Mouse (Mus musculus) Patski (cell line): Measurements from ENCODE around the gene Marcksl1. TPM values are rescaled to one million over a fixed set of nuclear protein-coding genes. Genes with fewer than 3 reads are reported as not detected.

ENCODE experiments used
- ATAC-seq: fragments of 100-300 bp; one replicate; pipeline ENCODE4 v1.8.0; 2021
- CTCF ChIA-PET: fragments of 350-600 bp; sonication (Branson Sonifier 250); formaldehyde crosslinking; loops from one replicate; lab custom pipeline; 2022; ENCODE audit warnings: inconsistent platforms; lab: Charles Lee
- POLR2A ChIA-PET: fragments of 350-600 bp; sonication (Branson Sonifier 250); formaldehyde crosslinking; loops from one replicate; lab custom pipeline; 2022; ENCODE audit warnings: antibody characterized with exemption, inconsistent platforms; lab: Charles Lee
- DNase-seq: peaks from one replicate; pipeline ENCODE4 v3.0.0-alpha.2; 2011; ENCODE audit warnings: low read depth, low spot score
- H3K27me3 ChIP-seq: fragments of 371-371 bp; one replicate; pipeline ENCODE4 v1.5.1; 2021
- CTCF ChIP-seq: fragments of 100-300 bp; IDR thresholded peaks from one replicate; pipeline ENCODE4 v1.5.1; 2021
- in situ Hi-C: fragments of 300-500 bp; cut with MboI; formaldehyde crosslinking; loops from 3 replicates; pipeline ENCODE4 v1.11.1; 2018; ENCODE audit warnings: low pct_unique_long_range_greater_than_20kb, mixed read lengths
- polyA plus RNA-seq: library from polyadenylated mRNA; unstranded; gene quantifications from one replicate; pipeline ENCODE4 v1.2.3, GENCODE M21; 2021

The Marcksl1 gene
- polyA plus RNA-seq, 1 experiment from 2014 or later = 115 TPM

DNA sequence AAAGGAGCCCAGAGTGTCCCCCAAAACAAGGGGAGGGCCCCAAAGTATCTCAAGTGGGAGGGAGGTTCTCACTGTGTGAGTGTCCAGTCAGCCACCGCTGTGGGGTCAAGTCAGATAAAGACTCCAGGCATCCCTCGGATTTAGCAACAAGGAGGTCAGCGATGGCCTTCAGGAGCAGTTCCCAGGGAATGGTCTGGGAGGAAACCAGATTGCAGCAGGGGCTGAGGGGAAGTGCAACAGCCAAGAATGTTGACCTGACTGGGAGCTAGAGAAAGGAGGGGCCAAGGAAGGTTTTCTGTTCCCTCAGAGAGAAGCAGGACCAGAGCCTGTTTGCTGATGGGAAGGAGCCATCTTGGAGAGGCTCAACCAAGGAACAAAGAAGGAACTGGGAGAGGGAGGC is 14.4 kb upstream of the Marcksl1 start:
- ATAC-seq (no peak), DNase-seq (no peak)
- no peaks in the 10 kb centered on the region for H3K27me3 ChIP-seq
- POLR2A ChIA-PET = no interaction called here
- no peak for TF ChIP-seq CTCF
- in situ Hi-C loops = no loop called here
- CTCF ChIA-PET = no interaction called here

DNA sequence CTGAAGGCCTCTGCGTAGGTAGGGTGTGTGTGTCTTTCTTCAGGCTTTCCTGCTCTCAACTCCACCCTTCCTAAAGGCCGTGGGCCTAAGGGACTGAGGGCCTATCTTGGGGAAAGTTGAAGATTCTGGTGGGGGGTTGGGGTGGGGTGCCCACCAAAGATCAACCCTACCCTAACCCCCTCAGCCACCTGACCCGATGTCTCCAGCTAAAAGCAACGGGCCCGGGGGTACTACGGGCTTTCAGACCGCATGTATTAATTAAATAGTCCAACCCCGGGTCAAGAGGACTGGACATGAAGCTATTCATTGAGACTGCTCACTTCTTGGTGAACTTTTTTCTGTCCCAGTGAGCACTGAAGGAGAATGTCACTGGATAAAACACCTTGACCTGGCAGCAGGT is 13.4 kb upstream of the Marcksl1 start:
- ATAC-seq (no peak), DNase-seq (no peak)
- TF ChIP-seq CTCF = no peak
- in situ Hi-C loops = no loop called here
- POLR2A ChIA-PET = no interaction called here
- no peaks in the 10 kb centered on the region for H3K27me3 ChIP-seq
- CTCF ChIA-PET = no interaction called here

- in situ Hi-C loops = no loop called here
- CTCF ChIA-PET = no interaction called here
- POLR2A ChIA-PET = no interaction called here
- no peaks in the 10 kb centered on the region for H3K27me3 ChIP-seq
- ATAC-seq (no peak), DNase-seq (no peak)
- TF ChIP-seq CTCF = no peak
Measured at GRCm38 (mm10) chr4:129500607-129501566, 12.5 kb upstream of the Marcksl1 start.

DNA sequence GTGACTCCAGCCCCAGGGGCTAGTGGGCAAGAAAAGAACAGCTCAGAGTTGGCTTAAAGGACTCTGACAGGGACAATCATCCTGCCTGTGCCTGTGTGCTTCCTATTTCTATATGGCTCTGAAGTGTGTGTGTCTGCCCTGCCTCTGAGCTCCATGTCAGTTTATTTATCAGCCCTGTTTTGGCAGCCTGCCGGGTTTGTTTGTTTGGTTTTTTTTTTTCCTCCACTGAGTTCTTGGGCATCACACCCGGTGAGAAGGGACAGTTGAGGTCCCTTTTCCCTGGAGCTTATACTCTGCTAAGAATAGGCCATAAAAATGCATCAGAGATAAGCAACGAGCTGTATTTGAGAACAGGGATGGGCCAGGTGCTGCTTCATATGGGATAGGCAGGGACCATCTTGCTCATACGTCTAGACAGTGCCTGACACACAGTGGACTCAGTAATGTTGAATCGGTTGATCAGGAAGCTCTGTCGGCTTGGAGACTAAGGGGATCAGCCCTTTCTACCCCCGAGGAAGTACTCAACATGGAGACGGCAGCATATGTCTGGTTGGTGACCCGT is 11.0 kb upstream of the Marcksl1 start:
- in situ Hi-C loops = no loop called here
- no peak for TF ChIP-seq CTCF
- POLR2A ChIA-PET = no interaction called here
- CTCF ChIA-PET = no interaction called here
- DNase-seq = no peak
- no peaks in the 10 kb centered on the region for H3K27me3 ChIP-seq
- no peak for ATAC-seq

- ATAC-seq (no peak), DNase-seq (no peak)
- TF ChIP-seq CTCF = no peak
- CTCF ChIA-PET = no interaction called here
- in situ Hi-C loops = no loop called here
- POLR2A ChIA-PET = no interaction called here
- H3K27me3 ChIP-seq = no peaks in the 10 kb centered on the region
Measured at GRCm38 (mm10) chr4:129502901-129503444, 10.4 kb upstream of the Marcksl1 start.

DNA sequence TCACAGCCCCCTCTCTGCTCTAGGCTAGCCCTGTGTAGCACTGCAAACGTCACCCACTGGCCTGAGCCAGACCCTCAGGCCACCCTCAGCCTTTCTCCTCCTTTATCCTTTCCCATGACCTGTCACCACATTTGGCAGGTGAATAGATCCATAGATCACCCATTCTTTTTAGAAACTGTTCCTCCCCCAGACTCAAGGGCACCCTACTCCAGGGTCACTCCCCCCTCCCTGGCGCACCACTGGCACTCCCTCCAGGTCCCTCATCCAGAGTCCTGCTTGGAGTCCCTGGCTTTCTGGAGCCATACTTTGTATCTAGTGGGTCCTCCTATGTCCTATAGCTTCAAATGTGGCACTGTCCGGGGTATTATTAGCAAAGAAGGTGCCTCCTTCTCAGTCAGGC is 7.9 kb upstream of the Marcksl1 start:
- H3K27me3 ChIP-seq = no peaks in the 10 kb centered on the region
- no peak for ATAC-seq
- in situ Hi-C loops = no loop called here
- POLR2A ChIA-PET = no interaction called here
- DNase-seq = no peak
- TF ChIP-seq CTCF = no peak
- CTCF ChIA-PET = no interaction called here

- H3K27me3 ChIP-seq = no peaks in the 10 kb centered on the region
- ChIA-PET CTCF (no interaction called here), POLR2A (no interaction called here)
- in situ Hi-C loops = no loop called here
- ATAC-seq (no peak), DNase-seq (no peak)
- no peak for TF ChIP-seq CTCF
Measured at GRCm38 (mm10) chr4:129507434-129508236, 5.7 kb upstream of the Marcksl1 start.

DNA sequence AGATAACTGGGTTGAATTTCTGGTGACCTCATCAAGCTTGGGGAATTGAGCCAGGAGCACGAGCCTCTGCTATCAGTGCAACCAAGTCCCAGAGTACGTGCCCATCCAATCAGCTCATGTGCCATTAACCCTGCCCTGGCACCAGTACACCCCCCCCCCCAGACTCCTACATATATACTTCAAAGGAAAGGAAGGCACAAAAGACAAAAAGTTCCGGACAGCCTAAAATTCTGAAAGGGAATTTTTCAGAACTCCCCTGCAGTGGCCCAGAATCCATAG is 5.2 kb upstream of the Marcksl1 start:
- CTCF ChIA-PET = no interaction called here
- DNase-seq (no peak), ATAC-seq (no peak)
- H3K27me3 ChIP-seq = no peaks in the 10 kb centered on the region
- in situ Hi-C loops = no loop called here
- POLR2A ChIA-PET = no interaction called here
- TF ChIP-seq CTCF = no peak

GRCm38 (mm10) chr4:129508834-129509600 is 4.4 kb upstream of the Marcksl1 start:
- no peak for DNase-seq
- CTCF ChIA-PET = no interaction called here
- H3K27me3 ChIP-seq = no peaks in the 10 kb centered on the region
- in situ Hi-C loops = no loop called here
- no peak for TF ChIP-seq CTCF
- POLR2A ChIA-PET = no interaction called here
- no peak for ATAC-seq

GRCm38 (mm10) chr4:129509650-129510049 is 3.7 kb upstream of the Marcksl1 start:
- CTCF ChIA-PET = no interaction called here
- in situ Hi-C loops = no loop called here

More at GRCm38 (mm10) chr4:129509650-129510049, 3.7 kb upstream of the Marcksl1 start:
- no peak for ATAC-seq
- TF ChIP-seq CTCF = no peak
- no peak for DNase-seq
- H3K27me3 ChIP-seq = no peaks in the 10 kb centered on the region
- POLR2A ChIA-PET = no interaction called here
